Mouse (Mus musculus) ES-E14 (cell line): ENCODE measurements around the gene Rnf145. TPM values are rescaled to one million over a fixed set of nuclear protein-coding genes. Genes with fewer than 3 reads are reported as not detected.
A peak's percentile ranks its signal among the peaks of the same experiment; 100 is the strongest.

Experiments
- DNase-seq: peaks from one replicate; pipeline ENCODE4 v3.0.0-alpha.2; 2013; ENCODE audit warnings: low read depth, low spot score
- H3K27ac ChIP-seq: 2 replicates; pipeline ENCODE4 v1.5.1; 2012; ENCODE audit warnings: low read depth, mild to moderate bottlenecking, low read length, moderate library complexity, mixed read lengths; ENCODE audit not compliant: poor library complexity, insufficient read depth, severe bottlenecking
- H3K36me3 ChIP-seq: 2 replicates; pipeline ENCODE4 v1.6.1; 2012; ENCODE audit warnings: mild to moderate bottlenecking, low read length, moderate library complexity, mixed read lengths; ENCODE audit not compliant: control insufficient read depth, poor library complexity, insufficient read depth, severe bottlenecking
- H3K4me1 ChIP-seq, 2 experiments: fragments of 150-350 bp in 1 of 2; sonication (generic) in 1 of 2; 2 replicates each; pipeline ENCODE4 v1.6.1; 2012; ENCODE audit warnings: low read length in 2 of 2, mild to moderate bottlenecking in 1 of 2, mixed read lengths in 1 of 2; ENCODE audit not compliant: control insufficient read depth in 2 of 2, insufficient read depth in 2 of 2, poor library complexity in 1 of 2
- H3K4me3 ChIP-seq, 2 experiments: fragments of 150-350 bp in 1 of 2; sonication (generic) in 1 of 2; 2 replicates each; pipeline ENCODE4 v1.5.1; 2012; ENCODE audit warnings: low read length in 2 of 2, low read depth in 1 of 2, mild to moderate bottlenecking in 1 of 2, mixed read lengths in 1 of 2; ENCODE audit not compliant: insufficient read depth in 1 of 2, poor library complexity in 1 of 2, severe bottlenecking in 1 of 2
- H3K9ac ChIP-seq: 2 replicates; pipeline ENCODE4 v1.6.1; 2012; ENCODE audit warnings: low read depth, mild to moderate bottlenecking, low read length, mixed read lengths; ENCODE audit not compliant: poor library complexity, insufficient read depth, severe bottlenecking
- H3K9me3 ChIP-seq: fragments of 150-350 bp; sonication (generic); 2 replicates; pipeline ENCODE4 v1.6.1; 2012; ENCODE audit warnings: low read depth, mild to moderate bottlenecking, low read length; ENCODE audit not compliant: control insufficient read depth, insufficient read depth
- CHD2 ChIP-seq: IDR thresholded peaks from 2 replicates; pipeline ENCODE4 v1.6.1; 2014; ENCODE audit warnings: mild to moderate bottlenecking, low read depth, low read length, inconsistent platforms
- HCFC1 ChIP-seq: IDR thresholded peaks from 2 replicates; pipeline ENCODE4 v1.6.1; 2012; ENCODE audit warnings: low read length, inconsistent platforms, borderline replicate concordance; ENCODE audit not compliant: insufficient read depth
- MAFK ChIP-seq: IDR thresholded peaks from 2 replicates; pipeline ENCODE4 v1.6.1; 2014; ENCODE audit warnings: mild to moderate bottlenecking, low read depth, low read length, inconsistent platforms; ENCODE audit not compliant: insufficient read depth
- ZC3H11A ChIP-seq: IDR thresholded peaks from 2 replicates; pipeline ENCODE4 v1.6.1; 2012; ENCODE audit warnings: low read depth, mild to moderate bottlenecking, inconsistent platforms, low read length, borderline replicate concordance
- ZNF384 ChIP-seq: IDR thresholded peaks from 2 replicates; pipeline ENCODE4 v1.6.1; 2012; ENCODE audit warnings: low read depth, low read length, inconsistent platforms
- in situ Hi-C, 2 experiments: fragments of 600-800 bp; cut with MboI; formaldehyde crosslinking; loops; one replicate each; pipeline ENCODE4 v1.15.1; 2025; ENCODE audit warnings: low sequenced_read_pairs in 2 of 2, inconsistent platforms in 1 of 2; ENCODE audit not compliant: unreplicated experiment in 2 of 2
- total RNA-seq: library from RNA; depleted of rRNA; stranded (reverse); fragments of 300-350 nt; gene quantifications from 2 replicates; pipeline ENCODE4 v1.2.3, GENCODE M21; 2012

Rnf145 gene
- total RNA-seq, 1 experiment: 94.4 TPM

DNA sequence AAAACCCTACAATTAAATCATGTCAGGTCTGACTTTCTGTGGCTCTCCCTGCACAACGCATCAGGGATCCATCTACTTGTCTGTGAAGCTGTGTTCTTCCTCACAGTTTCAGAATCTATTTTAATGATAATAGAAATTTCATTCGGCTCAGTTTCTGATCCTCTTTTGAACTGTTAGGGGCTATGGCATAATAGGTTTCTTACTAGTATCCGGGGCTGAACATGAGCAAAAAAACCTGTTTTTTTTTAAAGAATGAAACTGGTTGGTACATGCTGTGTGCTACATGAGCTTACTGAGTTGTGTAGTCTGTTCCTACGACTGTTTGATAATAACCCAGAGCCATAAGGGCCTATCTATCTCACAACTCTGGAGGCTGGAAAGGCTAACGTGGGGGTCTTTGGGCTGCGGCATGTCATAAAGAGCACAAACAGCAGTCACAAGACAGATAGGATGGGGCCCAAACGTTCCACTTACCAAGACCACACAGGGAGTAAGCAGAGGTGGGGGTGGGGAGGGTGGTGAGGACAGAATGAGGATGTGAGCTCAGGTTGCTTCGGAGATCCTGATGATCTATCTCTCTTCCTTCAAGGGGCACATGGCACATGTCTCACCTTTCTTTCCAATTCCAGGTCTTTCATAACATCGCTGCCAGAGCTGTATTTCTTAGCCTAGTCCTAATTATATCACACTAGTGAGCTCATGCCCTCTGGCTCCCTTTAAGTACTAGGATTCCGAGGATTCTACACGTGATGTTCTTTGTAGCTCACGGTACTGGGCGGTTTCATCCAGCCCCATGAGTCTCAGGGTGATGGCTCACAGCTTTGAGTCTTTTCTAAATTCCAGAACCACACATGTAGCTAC is 20.1 kb upstream of the Rnf145 start:
- H3K4me3 ChIP-seq: no peak overlapping the region
- no peak for DNase-seq
- H3K9ac ChIP-seq: no peak overlapping the region
- in situ Hi-C loops: no loop called here
- H3K27ac ChIP-seq: no peak overlapping the region
- H3K9me3 ChIP-seq: no peaks in the 10 kb centered on the region
- no peaks in the 10 kb centered on the region for H3K4me1 ChIP-seq
- no peak for TF ChIP-seq MAFK
- TF ChIP-seq ZC3H11A: no peak
- no peak for TF ChIP-seq HCFC1
- TF ChIP-seq CHD2: no peak
- TF ChIP-seq ZNF384: no peak
- H3K36me3 ChIP-seq: no peaks in the 10 kb centered on the region

DNA sequence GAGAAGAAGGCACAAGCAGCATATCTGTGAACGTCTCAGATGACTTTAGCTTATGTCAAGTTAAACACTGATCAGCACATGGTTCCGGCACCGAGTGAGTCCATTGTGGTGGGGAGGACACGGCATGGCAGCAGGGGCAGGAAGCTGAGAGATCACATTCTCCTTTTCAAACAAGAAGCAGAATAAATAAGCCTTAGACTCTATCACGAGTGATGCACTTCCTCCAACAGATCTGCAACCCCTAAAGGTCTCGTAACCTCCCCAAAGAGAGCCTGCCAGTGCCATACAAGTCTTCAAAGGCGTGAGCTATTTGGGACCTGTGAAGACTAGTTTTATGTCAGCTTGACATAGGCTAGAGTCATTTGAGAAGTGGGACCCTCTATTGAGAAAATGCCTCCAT is 17.8 kb upstream of the Rnf145 start:
- no peaks in the 10 kb centered on the region for H3K9me3 ChIP-seq
- TF ChIP-seq ZNF384 (no peak), ZC3H11A (no peak), CHD2 (no peak), HCFC1 (no peak), MAFK (no peak)
- in situ Hi-C loops: no loop called here
- H3K27ac ChIP-seq: no peak overlapping the region
- no peak overlapping the region for H3K9ac ChIP-seq
- no peak for DNase-seq
- no peak overlapping the region for H3K4me3 ChIP-seq
- no peaks in the 10 kb centered on the region for H3K4me1 ChIP-seq
- no peaks in the 10 kb centered on the region for H3K36me3 ChIP-seq

DNA sequence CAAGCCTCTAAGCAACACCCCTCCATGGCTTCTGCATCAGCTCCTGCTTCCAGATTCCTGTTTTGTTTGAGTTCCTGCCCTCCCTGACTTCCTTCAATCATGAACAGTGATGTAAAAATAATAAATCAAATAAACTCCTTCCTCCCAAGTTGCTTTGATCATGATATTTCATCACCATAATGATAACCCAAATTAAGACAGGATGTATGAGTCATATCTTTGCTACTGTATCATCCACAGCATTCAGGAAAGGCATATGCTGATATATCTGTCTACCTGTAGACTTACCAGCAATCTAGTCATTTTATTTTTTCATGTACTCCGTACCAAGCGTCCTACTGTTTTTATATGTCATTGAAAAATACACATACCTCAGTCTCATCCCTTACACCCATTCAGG is 17.3 kb upstream of the Rnf145 start:
- Histone ChIP-seq H3K27ac (no peak overlapping the region), H3K9ac (no peak overlapping the region), H3K4me1 (no peaks in the 10 kb centered on the region), H3K36me3 (no peaks in the 10 kb centered on the region), H3K9me3 (no peaks in the 10 kb centered on the region), H3K4me3 (no peak overlapping the region)
- DNase-seq: no peak
- TF ChIP-seq ZC3H11A (no peak), MAFK (no peak), HCFC1 (no peak), CHD2 (no peak), ZNF384 (no peak)
- in situ Hi-C loops: no loop called here

DNA sequence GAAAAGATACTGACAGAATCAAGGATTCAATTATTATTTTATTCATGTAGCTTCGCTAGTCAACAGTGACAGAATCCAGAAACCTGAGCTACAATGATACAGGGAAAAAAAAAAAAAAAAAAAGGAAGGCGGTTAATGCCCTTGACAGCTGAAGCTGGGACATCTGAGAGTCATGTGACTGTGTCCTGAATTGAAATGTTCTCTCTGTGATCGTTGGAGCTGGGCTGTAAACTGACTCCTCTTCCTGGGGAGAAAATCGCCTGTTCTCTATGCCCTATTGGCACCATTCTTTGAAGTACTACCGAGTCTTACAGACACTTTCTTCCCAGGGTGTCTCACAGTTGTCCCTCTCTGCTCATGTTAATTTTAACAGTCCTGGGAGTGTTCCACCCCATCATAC is 15.8 kb upstream of the Rnf145 start:
- no peak for DNase-seq
- Histone ChIP-seq H3K4me1 (no peaks in the 10 kb centered on the region), H3K4me3 (no peak overlapping the region), H3K9ac (no peak overlapping the region), H3K9me3 (no peaks in the 10 kb centered on the region), H3K36me3 (no peaks in the 10 kb centered on the region), H3K27ac (no peak overlapping the region)
- TF ChIP-seq ZC3H11A (no peak), CHD2 (no peak), HCFC1 (no peak), ZNF384 (0 out of 2 replicates have a peak, but pooled peaks have one; percentile 51)
- in situ Hi-C loops: no loop called here

DNA sequence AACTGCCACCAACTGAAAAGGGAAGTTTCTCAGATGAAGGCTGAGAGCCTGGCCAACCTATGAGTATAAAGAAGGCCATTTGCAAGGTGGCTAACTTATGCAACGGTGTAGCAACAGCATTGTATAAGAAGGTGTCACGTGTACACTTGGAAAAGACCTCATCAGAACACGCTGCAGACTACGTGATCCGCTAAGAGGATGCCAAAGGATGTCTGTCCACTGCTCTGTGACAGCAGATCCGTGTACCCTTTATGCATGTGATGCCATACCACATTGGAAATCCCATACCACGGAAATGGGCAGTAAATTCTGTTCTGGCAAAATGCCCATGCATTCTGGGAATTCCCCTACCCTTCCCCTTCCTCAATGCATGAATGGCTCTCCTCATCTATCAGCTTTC is 14.6 kb upstream of the Rnf145 start:
- Histone ChIP-seq H3K4me1 (no peaks in the 10 kb centered on the region), H3K9me3 (no peaks in the 10 kb centered on the region), H3K9ac (no peak overlapping the region), H3K36me3 (no peaks in the 10 kb centered on the region), H3K27ac (no peak overlapping the region), H3K4me3 (no peak overlapping the region)
- no peak for TF ChIP-seq MAFK
- no peak for TF ChIP-seq ZC3H11A
- TF ChIP-seq HCFC1: no peak
- no peak for TF ChIP-seq CHD2
- in situ Hi-C loops: no loop called here
- DNase-seq: no peak
